Mouse (Mus musculus): ENCODE measurements around the gene Dgkg. TPM values are rescaled to one million over a fixed set of nuclear protein-coding genes. Genes with fewer than 3 reads are reported as not detected.

The Dgkg gene
- polyA plus RNA-seq, 1 experiment from 2014 or later, result 3.2 TPM

DNA sequence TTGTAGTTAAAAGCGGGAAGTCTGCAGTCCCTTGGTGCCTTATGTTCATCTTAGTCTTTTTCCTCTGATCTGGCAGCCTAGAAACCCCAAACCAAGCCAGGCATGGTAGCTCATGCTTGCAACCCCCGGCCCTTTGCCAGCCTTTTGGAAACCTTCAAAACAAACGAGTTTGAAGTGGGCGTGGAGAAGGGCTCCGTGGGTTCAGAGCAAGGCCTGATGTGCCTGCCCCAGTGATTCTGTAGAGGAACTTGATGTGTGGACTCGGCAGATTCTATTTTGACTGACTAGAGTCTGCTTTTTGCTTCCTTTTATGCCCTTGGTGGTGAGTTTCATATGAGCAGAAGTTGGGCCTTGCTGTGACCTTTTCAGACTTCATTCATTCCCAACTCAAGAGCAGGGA is 212.2 kb downstream of the Dgkg start:
- H3K9ac ChIP-seq (ENCODE audit: low read length), result no peak overlapping the region
- H3K27ac ChIP-seq (ENCODE audit: low read depth), result no peak overlapping the region
- no peaks in the 10 kb centered on the region for H3K36me3 ChIP-seq (ENCODE audit: control insufficient read depth, insufficient read depth, low read length)
- H3K27me3 ChIP-seq (replicated peaks; ENCODE audit: control insufficient read depth, insufficient read depth, low read length), result 0 out of 2 replicates have a peak, but pooled peaks cover 6% of the 10 kb centered on the region
- no peaks in the 10 kb centered on the region for H3K9me3 ChIP-seq (ENCODE audit: control insufficient read depth, low read length)
- DNase-seq (ENCODE audit: low spot score), result no peak
- WGBS, result 52% methylated on average over 6 of the region's 6 CpGs
- peaks cover 5% of the 10 kb centered on the region; the same call in 1 of the 2 replicates for H3K4me1 ChIP-seq (replicated peaks; ENCODE audit: control insufficient read depth, insufficient read depth, low read length)
- H3K4me2 ChIP-seq (ENCODE audit: low read length), result no peak overlapping the region
- no peak for ATAC-seq (replicated peaks; ENCODE audit: low FRiP score, low TSS enrichment, low read depth)
- no peak overlapping the region for H3K4me3 ChIP-seq (ENCODE audit: low read depth, low read length)

GRCm38 (mm10) chr16:22442202-22442601 is 214.8 kb downstream of the Dgkg start:
- H3K4me3 ChIP-seq (ENCODE audit: low read depth, low read length), result no peak overlapping the region

GRCm38 (mm10) chr16:22441317-22441716 is 215.7 kb downstream of the Dgkg start:
- 75% methylated on average over 4 of the region's 4 CpGs for WGBS
- no peak overlapping the region for H3K27ac ChIP-seq (ENCODE audit: low read depth)

More at GRCm38 (mm10) chr16:22442202-22442601, 214.8 kb downstream of the Dgkg start:
- no peaks in the 10 kb centered on the region for H3K9me3 ChIP-seq (ENCODE audit: control insufficient read depth, low read length)
- no peak overlapping the region for H3K9ac ChIP-seq (ENCODE audit: low read length)
- DNase-seq (ENCODE audit: low spot score), result no peak
- peaks cover 8% of the 10 kb centered on the region; the same call in 1 of the 2 replicates for H3K4me1 ChIP-seq (replicated peaks; ENCODE audit: control insufficient read depth, insufficient read depth, low read length)
- no peaks in the 10 kb centered on the region for H3K36me3 ChIP-seq (ENCODE audit: control insufficient read depth, insufficient read depth, low read length)
- H3K4me2 ChIP-seq (ENCODE audit: low read length), result no peak overlapping the region
- 61% methylated on average over 7 of the region's 7 CpGs for WGBS
- H3K27me3 ChIP-seq (replicated peaks; ENCODE audit: control insufficient read depth, insufficient read depth, low read length), result peaks cover 13% of the 10 kb centered on the region; the same call in 1 of the 2 replicates
- ATAC-seq (replicated peaks; ENCODE audit: low FRiP score, low TSS enrichment, low read depth), result no peak
- no peak overlapping the region for H3K27ac ChIP-seq (ENCODE audit: low read depth)

GRCm38 (mm10) chr16:22440269-22440668 is 216.8 kb downstream of the Dgkg start:
- Histone ChIP-seq H3K9ac (ENCODE audit: low read length) (peak overlapping the region; percentile 39), H3K4me2 (ENCODE audit: low read length) (peak overlapping the region; percentile 76), H3K4me1 (replicated peaks; ENCODE audit: control insufficient read depth, insufficient read depth, low read length) (peaks cover 8% of the 10 kb centered on the region; the same call in 1 of the 2 replicates), H3K36me3 (ENCODE audit: control insufficient read depth, insufficient read depth, low read length) (no peaks in the 10 kb centered on the region), H3K27ac (ENCODE audit: low read depth) (peak overlapping the region; percentile 80), H3K9me3 (ENCODE audit: control insufficient read depth, low read length) (no peaks in the 10 kb centered on the region), H3K27me3 (replicated peaks; ENCODE audit: control insufficient read depth, insufficient read depth, low read length) (peaks cover 15% of the 10 kb centered on the region; the same call in 1 of the 2 replicates), H3K4me3 (ENCODE audit: low read depth, low read length) (peak overlapping the region; percentile 38)
- WGBS, result under 1% methylated on average over 18 of the region's 18 CpGs
- DNase-seq (ENCODE audit: low spot score) (peak; percentile 79), ATAC-seq (replicated peaks; ENCODE audit: low FRiP score, low TSS enrichment, low read depth) (0 out of 2 replicates have a peak, but pooled peaks have one; percentile 0)

More at GRCm38 (mm10) chr16:22441317-22441716, 215.7 kb downstream of the Dgkg start:
- Histone ChIP-seq H3K4me3 (ENCODE audit: low read depth, low read length) (no peak overlapping the region), H3K36me3 (ENCODE audit: control insufficient read depth, insufficient read depth, low read length) (no peaks in the 10 kb centered on the region), H3K27me3 (replicated peaks; ENCODE audit: control insufficient read depth, insufficient read depth, low read length) (peaks cover 15% of the 10 kb centered on the region; the same call in 1 of the 2 replicates), H3K9me3 (ENCODE audit: control insufficient read depth, low read length) (no peaks in the 10 kb centered on the region), H3K4me1 (replicated peaks; ENCODE audit: control insufficient read depth, insufficient read depth, low read length) (peaks cover 8% of the 10 kb centered on the region; the same call in 1 of the 2 replicates), H3K9ac (ENCODE audit: low read length) (no peak overlapping the region), H3K4me2 (ENCODE audit: low read length) (no peak overlapping the region)
- no peak for DNase-seq (ENCODE audit: low spot score)
- ATAC-seq (replicated peaks; ENCODE audit: low FRiP score, low TSS enrichment, low read depth), result no peak

DNA sequence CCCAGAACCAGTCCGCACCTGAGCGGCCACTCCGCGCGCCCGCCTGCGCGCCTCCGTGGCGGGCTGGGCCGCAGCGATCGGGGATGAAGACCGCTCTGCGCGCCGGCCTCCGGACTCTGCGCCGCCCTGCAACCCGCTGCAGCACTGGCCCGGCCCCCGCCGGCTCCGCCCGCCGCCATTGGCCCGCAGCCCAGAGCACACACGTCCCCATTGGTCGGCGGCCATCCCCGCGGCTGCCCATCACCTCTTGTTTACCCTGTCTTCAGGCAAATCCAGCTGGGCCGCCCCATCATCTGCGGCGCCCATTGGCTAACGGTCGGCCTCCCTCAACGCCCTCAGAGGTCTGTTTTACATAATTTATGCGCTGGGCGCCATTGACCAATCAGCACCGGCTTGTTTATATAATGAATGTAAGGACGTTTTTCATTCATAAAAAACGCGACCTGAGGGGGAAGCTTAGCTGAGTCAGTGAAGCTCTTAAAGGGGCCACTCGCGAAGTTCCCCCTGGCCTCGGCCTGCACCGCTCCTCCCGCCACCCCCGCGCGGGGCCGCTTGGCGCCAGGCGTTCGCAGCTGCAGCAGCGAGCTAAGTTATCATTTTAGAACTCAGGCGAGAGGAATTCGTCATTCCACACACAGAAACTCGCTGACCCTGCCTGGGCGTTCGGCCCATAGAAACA is 217.4 kb downstream of the Dgkg start, which contains the start of gene Etv5:
Etv5 (minus strand) TSS at position 221 of the 679 bp plus-strand sequence.
- H3K36me3 ChIP-seq (ENCODE audit: control insufficient read depth, insufficient read depth, low read length), result no peaks in the 10 kb centered on the region
- WGBS, result under 1% methylated on average over 58 of the region's 63 CpGs
- H3K4me1 ChIP-seq (replicated peaks; ENCODE audit: control insufficient read depth, insufficient read depth, low read length), result peaks cover 8% of the 10 kb centered on the region; the same call in 1 of the 2 replicates
- DNase-seq (ENCODE audit: low spot score), result peak; percentile 95
- peak within 1 kb of the TSS; percentile 97 for H3K4me2 ChIP-seq (ENCODE audit: low read length)
- H3K27me3 ChIP-seq (replicated peaks; ENCODE audit: control insufficient read depth, insufficient read depth, low read length), result peaks cover 15% of the 10 kb centered on the region; the same call in 1 of the 2 replicates
- peak; percentile 99 for ATAC-seq (replicated peaks; ENCODE audit: low FRiP score, low TSS enrichment, low read depth)
- H3K27ac ChIP-seq (ENCODE audit: low read depth), result peak within 1 kb of the TSS; percentile 80
- H3K9ac ChIP-seq (ENCODE audit: low read length), result peak within 1 kb of the TSS; percentile 51
- peak within 1 kb of the TSS; percentile 60 for H3K4me3 ChIP-seq (ENCODE audit: low read depth, low read length)
- no peaks in the 10 kb centered on the region for H3K9me3 ChIP-seq (ENCODE audit: control insufficient read depth, low read length)

DNA sequence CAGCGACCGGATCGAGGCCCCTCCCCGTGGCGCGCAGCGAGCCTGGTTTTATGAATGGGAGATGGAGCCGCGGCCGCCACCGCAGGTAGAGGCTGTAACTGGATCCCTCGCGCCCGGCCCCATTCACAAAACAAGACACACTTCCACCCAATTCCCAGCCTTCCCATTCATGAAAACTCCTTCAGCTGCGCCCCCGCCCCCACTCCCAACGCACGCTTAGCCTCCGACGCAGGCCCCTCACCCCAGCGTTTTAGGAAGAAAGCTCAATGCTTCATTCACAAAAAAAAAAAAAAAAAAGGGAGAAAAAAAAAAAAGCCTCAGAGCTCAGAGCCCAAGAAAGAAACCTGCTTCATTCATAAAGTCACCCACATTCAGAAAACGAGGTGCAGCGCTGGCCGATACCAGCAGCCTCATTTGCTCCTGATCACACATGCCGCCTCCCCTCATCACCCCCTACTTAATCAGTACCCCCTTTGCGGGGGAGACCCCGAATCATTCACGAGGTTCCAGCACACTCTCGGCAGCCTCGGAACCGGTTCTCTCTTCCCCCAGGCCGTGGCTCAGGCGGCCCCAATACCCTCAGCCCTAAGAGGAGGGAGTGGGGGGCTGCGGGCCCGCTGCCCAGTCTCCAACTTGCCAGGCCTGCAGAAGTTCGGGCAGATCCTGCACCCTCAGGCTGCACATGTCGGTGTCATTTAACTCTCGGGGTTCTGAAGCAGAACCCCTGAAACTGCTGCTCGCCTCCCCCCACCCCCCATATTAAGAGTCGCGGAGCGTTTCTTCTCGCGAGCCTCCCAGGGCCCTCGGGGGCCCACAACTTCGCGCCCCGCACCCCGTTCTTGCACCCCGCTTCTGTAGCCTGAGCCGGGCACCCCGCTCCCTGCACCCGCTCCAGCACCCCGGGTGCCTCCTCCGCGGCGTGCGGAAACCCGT is 218.3 kb downstream of the Dgkg start:
- DNase-seq (ENCODE audit: low spot score) (peak; percentile 87), ATAC-seq (replicated peaks; ENCODE audit: low FRiP score, low TSS enrichment, low read depth) (peak; percentile 12; the same call in 1 of the 2 replicates)
- under 1% methylated on average over 58 of the region's 59 CpGs for WGBS
- no peaks in the 10 kb centered on the region for H3K36me3 ChIP-seq (ENCODE audit: control insufficient read depth, insufficient read depth, low read length)
- H3K4me1 ChIP-seq (replicated peaks; ENCODE audit: control insufficient read depth, insufficient read depth, low read length), result peaks cover 8% of the 10 kb centered on the region; the same call in 1 of the 2 replicates
- peak overlapping the region; percentile 60; the same call in 1 of the 2 replicates for H3K27ac ChIP-seq (ENCODE audit: low read depth)
- H3K9me3 ChIP-seq (ENCODE audit: control insufficient read depth, low read length), result no peaks in the 10 kb centered on the region
- peak overlapping the region; percentile 60 for H3K4me3 ChIP-seq (ENCODE audit: low read depth, low read length)
- peak overlapping the region; percentile 51 for H3K9ac ChIP-seq (ENCODE audit: low read length)
- H3K4me2 ChIP-seq (ENCODE audit: low read length), result peak overlapping the region; percentile 97
- H3K27me3 ChIP-seq (replicated peaks; ENCODE audit: control insufficient read depth, insufficient read depth, low read length), result peaks cover 15% of the 10 kb centered on the region; the same call in 1 of the 2 replicates

DNA sequence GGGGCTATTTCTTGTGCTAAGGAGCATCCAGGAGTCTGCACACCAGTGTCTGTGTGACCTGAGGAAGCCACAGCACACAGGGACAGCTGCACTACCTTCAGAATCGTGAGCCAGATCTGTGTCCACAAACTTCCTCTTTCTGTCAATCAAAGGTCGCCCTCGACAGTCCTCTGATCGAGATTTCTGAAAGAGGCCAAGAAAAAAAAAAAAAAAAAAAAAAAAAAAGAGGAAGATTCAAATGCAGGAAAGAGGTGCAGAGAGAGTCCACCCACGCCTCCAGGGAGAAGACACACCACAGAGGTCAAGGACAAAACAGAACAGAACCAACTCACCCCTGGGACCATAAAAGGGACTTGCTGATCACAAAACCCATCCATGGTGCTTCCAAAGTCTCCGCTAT is 220.9 kb downstream of the Dgkg start:
- peaks cover 10% of the 10 kb centered on the region; the same call in 1 of the 2 replicates for H3K27me3 ChIP-seq (replicated peaks; ENCODE audit: control insufficient read depth, insufficient read depth, low read length)
- H3K4me3 ChIP-seq (ENCODE audit: low read depth, low read length), result no peak overlapping the region
- no peaks in the 10 kb centered on the region for H3K36me3 ChIP-seq (ENCODE audit: control insufficient read depth, insufficient read depth, low read length)
- peaks cover 7% of the 10 kb centered on the region; the same call in 1 of the 2 replicates for H3K4me1 ChIP-seq (replicated peaks; ENCODE audit: control insufficient read depth, insufficient read depth, low read length)
- H3K4me2 ChIP-seq (ENCODE audit: low read length), result no peak overlapping the region
- ATAC-seq (replicated peaks; ENCODE audit: low FRiP score, low TSS enrichment, low read depth) (no peak), DNase-seq (ENCODE audit: low spot score) (no peak)
- no peak overlapping the region for H3K27ac ChIP-seq (ENCODE audit: low read depth)
- 64% methylated on average over 6 of the region's 6 CpGs for WGBS
- no peaks in the 10 kb centered on the region for H3K9me3 ChIP-seq (ENCODE audit: control insufficient read depth, low read length)
- H3K9ac ChIP-seq (ENCODE audit: low read length), result no peak overlapping the region

DNA sequence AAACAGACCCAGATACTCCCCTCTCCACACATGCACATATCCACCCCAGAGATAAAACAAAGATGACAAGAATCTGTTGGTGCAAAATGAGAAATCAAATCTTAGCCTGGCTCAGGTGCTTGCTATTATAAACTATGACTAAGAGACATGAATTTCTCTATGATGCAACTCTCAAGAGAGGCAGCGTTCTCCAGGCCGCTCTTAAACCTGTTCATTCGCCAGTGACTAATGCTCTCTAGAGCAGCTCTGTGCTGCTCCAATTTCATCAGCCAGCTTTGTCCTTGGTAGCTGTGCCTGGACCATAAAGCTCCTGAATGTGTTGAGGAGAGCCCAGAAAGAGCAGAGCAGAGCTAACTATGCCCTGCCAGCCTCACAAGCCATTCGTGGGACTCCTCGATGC is 222.5 kb downstream of the Dgkg start:
- Histone ChIP-seq H3K4me2 (ENCODE audit: low read length) (no peak overlapping the region), H3K27me3 (replicated peaks; ENCODE audit: control insufficient read depth, insufficient read depth, low read length) (peaks cover 10% of the 10 kb centered on the region; the same call in 1 of the 2 replicates), H3K4me1 (replicated peaks; ENCODE audit: control insufficient read depth, insufficient read depth, low read length) (peaks cover 11% of the 10 kb centered on the region; the same call in 1 of the 2 replicates), H3K27ac (ENCODE audit: low read depth) (no peak overlapping the region), H3K36me3 (ENCODE audit: control insufficient read depth, insufficient read depth, low read length) (no peaks in the 10 kb centered on the region), H3K9me3 (ENCODE audit: control insufficient read depth, low read length) (no peaks in the 10 kb centered on the region), H3K4me3 (ENCODE audit: low read depth, low read length) (no peak overlapping the region), H3K9ac (ENCODE audit: low read length) (no peak overlapping the region)
- ATAC-seq (replicated peaks; ENCODE audit: low FRiP score, low TSS enrichment, low read depth), result no peak
- no peak for DNase-seq (ENCODE audit: low spot score)
- 63% methylated on average over 5 of the region's 5 CpGs for WGBS
